Mouse (Mus musculus) neural tube, embryonic 12.5 days (tissue): ENCODE measurements around the gene Luzp1. TPM values are rescaled to one million over a fixed set of nuclear protein-coding genes. Genes with fewer than 3 reads are reported as not detected.

Experiments used
- ATAC-seq: fragments of 200-750 bp; cut with Nextera tagmentation; 2 replicates; pipeline ENCODE4 v1.8.0; 2017; ENCODE audit warnings: low read depth, mild to moderate bottlenecking, moderate TSS enrichment, moderate library complexity; ENCODE audit not compliant: low FRiP score
- H3K27ac ChIP-seq: fragments of 300-500 bp; sonication (generic); 2 replicates; pipeline ENCODE4 v1.5.1; 2016
- H3K27me3 ChIP-seq: fragments of 300-500 bp; sonication (generic); replicated peaks from 2 replicates; pipeline ENCODE4 v1.6.1; 2016; ENCODE audit warnings: mild to moderate bottlenecking
- H3K36me3 ChIP-seq: fragments of 300-500 bp; sonication (generic); 2 replicates; pipeline ENCODE4 v1.6.1; 2016; ENCODE audit warnings: mild to moderate bottlenecking
- H3K4me1 ChIP-seq: fragments of 300-500 bp; sonication (generic); 2 replicates; pipeline ENCODE4 v1.6.1; 2016
- H3K4me2 ChIP-seq: fragments of 300-500 bp; sonication (generic); replicated peaks from 2 replicates; pipeline ENCODE4 v1.6.1; 2016; ENCODE audit warnings: mild to moderate bottlenecking
- H3K4me3 ChIP-seq: fragments of 300-500 bp; sonication (generic); 2 replicates; pipeline ENCODE4 v1.5.1; 2016
- H3K9ac ChIP-seq: fragments of 300-500 bp; sonication (generic); 2 replicates; pipeline ENCODE4 v1.6.1; 2016; ENCODE audit warnings: mild to moderate bottlenecking
- H3K9me3 ChIP-seq: fragments of 300-500 bp; sonication (generic); 2 replicates; pipeline ENCODE4 v1.6.1; 2016; ENCODE audit warnings: mild to moderate bottlenecking
- WGBS: fragments of 180-500 bp; shearing (Covaris S2); methylation state at CpG from one replicate; pipeline ENCODE4 v1.1.7; 2016; 5-methylcytosine and 5-hydroxymethylcytosine counted together
- polyA plus RNA-seq: library from polyadenylated mRNA; unstranded; fragments of >200 nt; fragmentation: Nextera tagmentation; extraction: Ambion mirVana; gene quantifications from 2 replicates; pipeline ENCODE4 v1.2.1, GENCODE M21; 2016

Gene Luzp1
- polyA plus RNA-seq, 1 experiment from 2014 or later: 82.1 TPM

DNA sequence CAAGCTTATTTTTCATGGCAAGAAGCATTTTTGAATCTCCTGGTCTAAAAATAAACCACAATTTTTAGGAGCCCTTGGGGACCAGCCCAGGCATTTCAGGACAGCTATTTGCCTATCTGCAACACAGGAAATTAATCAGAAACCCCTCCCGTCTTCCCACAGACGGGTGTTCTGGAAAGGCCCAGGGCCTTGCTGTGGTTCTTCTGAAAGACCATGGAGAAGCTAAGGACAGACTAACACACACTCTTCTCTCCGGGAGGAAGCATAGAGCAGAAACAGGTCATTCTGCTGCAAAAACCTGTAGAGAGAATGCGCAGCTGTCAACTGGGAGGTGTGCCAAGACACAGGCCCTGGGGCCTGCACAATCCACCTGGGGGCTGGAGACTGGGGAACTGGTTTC, 3.3 kb upstream of the Luzp1 start:
- no peaks in the 10 kb centered on the region for H3K36me3 ChIP-seq
- H3K4me3 ChIP-seq: no peak overlapping the region
- WGBS: 66% methylated on average over 4 of the region's 4 CpGs
- H3K9ac ChIP-seq: no peak overlapping the region
- H3K9me3 ChIP-seq: no peaks in the 10 kb centered on the region
- H3K27me3 ChIP-seq: peaks cover 21% of the 10 kb centered on the region
- peaks cover 30% of the 10 kb centered on the region for H3K4me1 ChIP-seq
- no peak overlapping the region for H3K27ac ChIP-seq
- no peak overlapping the region for H3K4me2 ChIP-seq
- ATAC-seq: no peak

DNA sequence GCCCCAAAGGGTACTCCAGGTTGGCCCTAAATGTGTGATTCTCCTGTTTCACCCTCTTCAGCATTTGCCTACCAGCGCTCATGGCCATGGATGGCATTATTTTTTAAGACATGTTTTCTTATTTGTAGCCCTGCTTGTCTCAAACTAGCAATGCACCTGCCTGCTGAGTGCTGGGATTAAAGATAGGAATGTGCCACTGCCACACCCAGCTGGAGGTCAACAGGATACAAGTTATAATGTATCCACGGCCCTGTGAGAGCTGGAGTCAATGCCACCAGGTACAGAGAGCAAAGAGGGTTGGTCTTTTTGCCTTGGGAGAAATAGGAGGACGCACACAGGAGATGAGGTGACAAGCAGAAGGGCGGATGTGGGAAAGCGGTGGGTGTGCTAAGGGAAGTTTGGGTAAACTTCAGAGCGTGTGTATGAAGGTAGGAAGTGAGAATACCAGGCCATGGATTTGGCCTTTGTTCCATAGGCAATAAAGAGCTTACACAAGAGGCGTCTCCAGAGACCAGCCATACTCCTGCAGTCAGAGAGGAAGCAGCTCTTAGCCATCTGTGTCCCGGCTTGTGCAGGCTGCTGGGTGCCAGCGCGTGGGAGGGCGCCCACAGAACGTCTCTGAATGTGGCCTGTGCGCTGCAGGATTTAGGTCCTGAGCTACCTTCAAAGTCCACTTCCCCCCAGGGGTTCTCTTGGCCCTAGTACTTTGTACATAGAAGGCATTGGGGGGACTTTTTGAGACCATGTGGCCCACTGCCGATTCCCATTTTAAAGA, 821 bp upstream of the Luzp1 start:
- no peak overlapping the region for H3K4me3 ChIP-seq
- no peak overlapping the region for H3K9ac ChIP-seq
- 71% methylated on average over 14 of the region's 14 CpGs for WGBS
- H3K27me3 ChIP-seq: peaks cover 8% of the 10 kb centered on the region; the same call in 1 of the 2 replicates
- ATAC-seq: 0 out of 2 replicates have a peak, but pooled peaks have one; percentile 3
- no peaks in the 10 kb centered on the region for H3K9me3 ChIP-seq
- peaks cover 27% of the 10 kb centered on the region for H3K4me1 ChIP-seq
- H3K36me3 ChIP-seq: no peaks in the 10 kb centered on the region
- no peak overlapping the region for H3K27ac ChIP-seq
- peak overlapping the region; percentile 74; the same call in 1 of the 2 replicates for H3K4me2 ChIP-seq

DNA sequence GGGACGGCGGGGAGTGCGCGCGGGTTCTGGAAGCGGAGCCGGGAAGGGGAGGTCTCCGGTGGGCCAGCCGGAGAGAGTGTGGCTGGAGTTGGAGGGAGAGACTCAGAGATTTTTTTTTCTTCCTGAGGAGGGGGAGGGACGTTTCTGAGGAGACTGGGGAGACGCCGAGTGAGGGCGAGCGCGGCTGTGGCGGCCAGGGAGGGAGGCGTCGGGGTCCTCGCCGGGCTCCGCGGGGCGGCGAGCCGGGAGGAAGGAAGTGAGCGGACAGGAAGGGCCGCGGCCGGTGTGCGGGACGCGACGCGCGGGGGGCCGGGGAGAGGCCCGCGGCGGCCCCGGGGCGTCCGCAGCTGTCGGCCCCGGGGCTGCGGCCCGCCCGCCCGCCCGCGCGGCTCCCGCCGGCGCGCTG, 383 bp downstream of the Luzp1 start:
- no peaks in the 10 kb centered on the region for H3K27me3 ChIP-seq
- ATAC-seq: peak; percentile 80
- under 1% methylated on average over 45 of the region's 55 CpGs for WGBS
- no peaks in the 10 kb centered on the region for H3K9me3 ChIP-seq
- H3K4me2 ChIP-seq: peak overlapping the region; percentile 74
- H3K4me3 ChIP-seq: peak overlapping the region; percentile 93
- H3K9ac ChIP-seq: peak overlapping the region; percentile 90
- no peaks in the 10 kb centered on the region for H3K36me3 ChIP-seq
- H3K4me1 ChIP-seq: peaks cover 26% of the 10 kb centered on the region
- peak overlapping the region; percentile 94 for H3K27ac ChIP-seq

DNA sequence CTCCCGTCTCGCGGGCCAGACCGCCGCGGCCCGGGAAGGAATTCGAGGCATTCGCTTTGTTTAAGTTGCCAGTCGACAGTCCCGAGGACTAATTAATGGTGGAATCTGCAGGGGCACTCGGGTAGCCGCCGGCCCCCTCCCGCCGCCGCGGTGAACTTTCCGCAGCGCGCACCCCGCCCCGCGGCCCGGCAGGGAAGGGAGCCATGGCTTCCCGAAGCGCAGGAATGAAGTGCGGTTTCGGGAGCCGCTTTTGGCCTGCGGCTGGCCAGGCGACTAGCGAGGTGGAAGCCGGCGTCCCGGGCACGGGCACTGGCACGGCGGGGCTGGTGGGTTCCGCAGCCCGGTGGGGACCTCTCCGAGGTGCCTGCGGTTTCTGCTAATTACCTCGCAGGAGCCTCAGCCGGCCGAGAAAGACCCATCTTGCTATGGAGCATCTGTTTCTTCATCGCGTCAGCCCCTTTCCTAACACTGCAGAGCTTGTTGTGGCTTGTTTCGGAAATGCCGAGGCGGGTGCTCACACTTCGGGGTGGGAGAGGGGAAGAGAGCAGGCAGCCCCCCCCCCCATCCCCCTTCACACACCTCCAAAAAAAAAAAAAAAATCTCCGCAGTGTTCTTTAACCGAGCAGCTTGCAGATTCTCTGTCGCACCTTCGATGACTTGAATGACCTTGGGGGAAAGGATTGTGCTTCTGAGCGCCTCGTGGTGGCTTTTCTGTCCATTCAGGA, 948 bp downstream of the Luzp1 start:
- H3K9ac ChIP-seq: peak overlapping the region; percentile 90
- peak overlapping the region; percentile 93 for H3K4me3 ChIP-seq
- under 1% methylated on average over 58 of the region's 58 CpGs for WGBS
- no peaks in the 10 kb centered on the region for H3K27me3 ChIP-seq
- H3K4me2 ChIP-seq: peak overlapping the region; percentile 74
- ATAC-seq: peak; percentile 67
- no peaks in the 10 kb centered on the region for H3K9me3 ChIP-seq
- H3K4me1 ChIP-seq: peaks cover 26% of the 10 kb centered on the region
- H3K36me3 ChIP-seq: no peaks in the 10 kb centered on the region
- H3K27ac ChIP-seq: peak overlapping the region; percentile 94

DNA sequence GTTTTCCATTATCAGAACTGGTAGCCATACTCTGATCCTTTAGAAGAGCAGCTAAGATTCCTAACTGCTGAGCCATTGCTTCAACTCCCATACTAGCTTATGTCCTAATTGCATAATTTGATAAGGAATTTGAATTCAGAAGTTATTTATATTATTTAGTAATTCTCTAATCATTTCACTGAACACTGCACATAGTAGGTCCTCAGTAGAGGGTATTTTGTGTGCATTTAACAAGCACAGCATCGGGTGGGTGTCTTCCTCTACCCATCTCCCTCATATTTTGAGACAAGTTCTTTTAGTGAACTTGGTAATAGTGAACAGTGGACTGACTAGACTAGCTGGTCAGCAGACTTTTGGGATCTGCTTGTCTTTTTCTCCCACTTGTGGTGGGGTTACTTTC, 7.1 kb downstream of the Luzp1 start:
- Histone ChIP-seq H3K27ac (no peak overlapping the region), H3K4me3 (no peak overlapping the region), H3K9me3 (no peaks in the 10 kb centered on the region), H3K4me2 (no peak overlapping the region), H3K27me3 (no peaks in the 10 kb centered on the region), H3K4me1 (peaks cover 10% of the 10 kb centered on the region; the same call in 1 of the 2 replicates), H3K36me3 (no peaks in the 10 kb centered on the region), H3K9ac (no peak overlapping the region)
- 98% methylated on average over 1 of the region's 1 CpGs for WGBS
- ATAC-seq: no peak

DNA sequence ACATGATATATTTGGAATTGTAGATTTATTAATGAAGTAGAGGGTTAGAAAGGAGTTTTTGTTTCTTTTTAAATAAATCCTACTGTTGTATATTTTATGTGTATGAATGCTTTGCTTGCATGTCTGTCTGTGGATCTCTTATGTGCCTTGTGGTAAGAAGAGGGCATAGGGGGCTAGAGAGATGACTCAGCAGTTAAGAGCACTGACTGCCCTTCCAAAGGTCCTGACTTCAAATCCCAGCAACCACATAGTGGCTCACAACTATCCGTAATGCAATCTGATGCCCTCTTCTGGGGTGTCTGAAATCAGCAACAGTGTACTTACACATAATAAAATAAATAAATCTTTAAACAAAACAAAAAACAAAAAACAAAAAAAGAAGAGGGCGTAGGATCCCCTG, 17.0 kb downstream of the Luzp1 start:
- Histone ChIP-seq H3K27ac (no peak overlapping the region), H3K36me3 (no peaks in the 10 kb centered on the region), H3K9me3 (no peaks in the 10 kb centered on the region), H3K4me2 (no peak overlapping the region), H3K9ac (no peak overlapping the region), H3K4me1 (no peaks in the 10 kb centered on the region), H3K4me3 (no peak overlapping the region), H3K27me3 (no peaks in the 10 kb centered on the region)
- WGBS: 83% methylated on average over 2 of the region's 2 CpGs
- no peak for ATAC-seq

DNA sequence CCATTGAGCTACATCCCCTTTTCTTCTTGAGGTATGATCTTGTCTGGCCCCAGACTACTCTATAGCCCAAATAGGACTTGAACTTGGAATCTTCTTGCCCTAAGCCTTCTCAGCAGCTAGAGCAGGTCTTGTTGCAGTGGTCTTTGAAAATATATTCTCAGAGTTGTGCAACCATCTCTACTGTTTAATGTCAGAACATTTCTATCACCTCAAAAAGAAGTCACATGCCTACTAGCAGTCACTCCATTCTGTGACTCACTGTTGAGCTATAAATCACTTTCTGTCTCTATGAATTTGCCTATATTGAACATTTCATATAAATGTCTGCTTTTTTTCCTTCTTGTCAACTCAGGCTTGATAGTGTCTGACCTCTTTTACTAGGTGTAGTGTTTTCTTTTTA, 26.4 kb downstream of the Luzp1 start:
- H3K4me1 ChIP-seq: no peaks in the 10 kb centered on the region
- no peak overlapping the region for H3K27ac ChIP-seq
- H3K9ac ChIP-seq: no peak overlapping the region
- H3K9me3 ChIP-seq: no peaks in the 10 kb centered on the region
- H3K4me3 ChIP-seq: no peak overlapping the region
- H3K36me3 ChIP-seq: no peaks in the 10 kb centered on the region
- H3K27me3 ChIP-seq: no peaks in the 10 kb centered on the region
- ATAC-seq: no peak
- no peak overlapping the region for H3K4me2 ChIP-seq

DNA sequence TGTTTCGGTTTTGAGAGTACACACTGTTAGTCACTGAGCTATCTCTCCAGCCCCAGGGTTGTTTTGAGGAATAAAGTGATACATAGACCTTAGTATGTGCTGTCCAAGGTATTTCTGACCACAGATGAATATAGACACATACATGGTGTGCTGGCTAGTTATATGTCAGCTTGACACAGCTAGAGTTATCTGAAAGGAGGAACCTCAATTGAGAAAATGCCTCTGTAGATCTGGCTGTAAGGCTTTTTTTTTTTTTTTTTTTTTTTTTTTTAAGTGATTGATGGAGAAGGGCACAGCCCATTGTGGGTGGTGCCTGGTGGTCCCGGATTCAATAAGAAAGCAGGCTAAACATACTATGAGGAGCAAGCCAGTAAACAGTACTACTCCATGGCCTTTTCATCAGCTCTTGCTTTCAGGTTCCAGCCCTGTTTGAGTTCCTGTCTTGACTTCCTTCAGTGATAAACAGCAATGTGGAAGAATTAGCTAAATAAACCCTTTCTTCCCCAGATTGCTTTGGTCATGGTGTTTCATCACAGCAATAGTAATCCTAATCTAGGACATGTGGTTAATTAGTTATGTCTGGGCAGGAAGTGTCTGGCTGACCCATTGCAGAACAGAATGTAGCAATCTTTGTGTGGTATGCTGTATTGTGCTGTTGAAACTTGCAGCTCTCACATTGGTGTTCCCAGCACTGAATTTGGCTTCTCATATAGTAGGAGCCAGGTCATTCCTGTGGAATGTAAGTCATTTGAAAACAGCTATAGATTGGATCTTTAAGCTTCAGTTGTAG, 36.1 kb downstream of the Luzp1 start:
- Histone ChIP-seq H3K36me3 (no peaks in the 10 kb centered on the region), H3K9ac (no peak overlapping the region), H3K4me3 (no peak overlapping the region), H3K27me3 (no peaks in the 10 kb centered on the region), H3K4me2 (no peak overlapping the region), H3K4me1 (no peaks in the 10 kb centered on the region), H3K9me3 (no peaks in the 10 kb centered on the region), H3K27ac (no peak overlapping the region)
- no peak for ATAC-seq
- 63% methylated on average over 2 of the region's 2 CpGs for WGBS

DNA sequence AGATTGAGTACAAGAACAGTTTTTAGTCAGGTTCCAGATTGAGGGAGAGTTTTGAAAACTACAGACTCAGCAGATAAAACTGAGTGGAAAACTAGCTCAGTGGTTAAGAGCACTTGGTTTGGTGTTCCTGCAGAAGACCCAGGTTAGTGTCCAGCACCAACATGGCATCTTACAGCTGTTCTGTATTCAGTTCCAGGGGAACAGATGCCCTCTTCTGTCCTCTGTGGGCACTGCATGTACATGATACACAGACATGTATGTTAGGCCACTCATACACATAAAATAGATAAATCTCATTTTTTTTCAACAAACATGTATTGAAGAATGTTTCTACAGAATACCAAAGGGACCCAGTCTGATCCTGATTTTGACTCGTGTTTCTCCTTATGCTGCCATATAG, 40.3 kb downstream of the Luzp1 start:
- H3K9me3 ChIP-seq: no peaks in the 10 kb centered on the region
- H3K27ac ChIP-seq: no peak overlapping the region
- H3K4me1 ChIP-seq: peaks cover 3% of the 10 kb centered on the region; the same call in 1 of the 2 replicates
- no peak overlapping the region for H3K4me3 ChIP-seq
- no peak for ATAC-seq
- H3K4me2 ChIP-seq: no peak overlapping the region
- no peak overlapping the region for H3K9ac ChIP-seq
- H3K27me3 ChIP-seq: no peaks in the 10 kb centered on the region
- H3K36me3 ChIP-seq: no peaks in the 10 kb centered on the region
- 77% methylated on average over 1 of the region's 1 CpGs for WGBS

DNA sequence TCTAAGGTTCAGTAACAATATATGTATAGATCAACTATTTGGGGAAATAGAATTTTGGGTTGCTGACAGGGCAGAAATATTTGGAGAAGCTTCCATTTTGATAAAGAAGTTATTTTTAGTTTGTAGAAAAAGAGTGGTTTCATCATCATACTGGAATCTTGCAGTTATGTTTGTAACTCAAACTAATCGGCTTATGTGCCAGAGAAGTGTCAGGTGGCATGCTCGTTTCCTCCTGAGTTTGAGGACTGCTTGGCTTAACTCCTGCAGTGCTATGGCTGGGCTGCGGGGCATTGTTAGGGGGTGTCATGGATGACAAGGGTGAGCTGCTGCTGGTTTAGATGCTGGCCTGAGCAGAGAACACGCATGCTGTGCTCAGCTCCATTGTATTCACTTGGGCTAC, 42.1 kb downstream of the Luzp1 start:
- H3K36me3 ChIP-seq: no peaks in the 10 kb centered on the region
- H3K27ac ChIP-seq: no peak overlapping the region
- H3K4me3 ChIP-seq: no peak overlapping the region
- no peaks in the 10 kb centered on the region for H3K9me3 ChIP-seq
- no peaks in the 10 kb centered on the region for H3K27me3 ChIP-seq
- no peak overlapping the region for H3K4me2 ChIP-seq
- 69% methylated on average over 4 of the region's 4 CpGs for WGBS
- peaks cover 3% of the 10 kb centered on the region; the same call in 1 of the 2 replicates for H3K4me1 ChIP-seq
- ATAC-seq: no peak
- no peak overlapping the region for H3K9ac ChIP-seq

DNA sequence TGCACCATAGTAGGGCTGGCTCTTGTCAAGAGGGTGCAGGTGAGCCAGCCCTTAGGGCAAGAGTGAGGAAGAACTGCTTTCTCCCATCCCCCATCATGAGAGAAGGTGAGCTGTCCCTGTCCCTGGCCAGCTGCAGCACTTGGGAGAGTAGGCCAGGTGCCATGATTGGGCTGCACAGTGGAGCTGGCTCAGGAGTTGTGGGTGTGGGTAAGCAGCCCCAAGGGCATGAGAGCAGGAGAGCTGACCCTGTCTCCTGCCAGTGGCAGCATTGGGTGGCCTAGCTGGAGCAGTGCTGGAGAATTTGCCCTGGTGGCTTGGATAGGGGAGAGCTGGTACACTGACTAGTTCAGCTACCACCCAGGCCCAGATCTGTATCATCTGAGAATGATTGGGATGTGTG, 43.3 kb downstream of the Luzp1 start:
- no peak for ATAC-seq
- Histone ChIP-seq H3K4me2 (no peak overlapping the region), H3K4me3 (no peak overlapping the region), H3K36me3 (no peaks in the 10 kb centered on the region), H3K9ac (no peak overlapping the region), H3K4me1 (peaks cover 3% of the 10 kb centered on the region; the same call in 1 of the 2 replicates), H3K9me3 (no peaks in the 10 kb centered on the region), H3K27ac (no peak overlapping the region), H3K27me3 (no peaks in the 10 kb centered on the region)

DNA sequence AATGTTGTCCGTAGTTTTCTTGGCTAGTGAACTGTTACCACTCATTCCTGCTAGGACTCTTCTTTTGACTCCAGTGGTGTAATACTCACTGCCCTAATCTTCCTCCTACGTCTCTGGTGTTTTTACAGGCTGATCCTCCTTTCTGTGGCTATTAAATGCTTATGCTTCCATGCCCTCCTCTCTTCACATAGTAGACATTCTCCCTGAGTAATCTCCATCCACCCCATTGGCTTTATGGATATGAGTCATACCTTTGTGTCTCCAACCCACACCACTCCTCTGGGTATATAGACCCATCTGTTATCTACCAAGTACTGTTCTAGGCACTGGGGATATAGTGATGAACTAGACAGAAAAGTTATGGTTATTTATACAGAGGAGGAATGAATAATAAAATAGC, 48.6 kb downstream of the Luzp1 start:
- ATAC-seq: no peak
- H3K36me3 ChIP-seq: 0 out of 2 replicates have a peak, but pooled peaks cover 3% of the 10 kb centered on the region
- WGBS: 91% methylated on average over 2 of the region's 2 CpGs
- no peak overlapping the region for H3K4me2 ChIP-seq
- no peaks in the 10 kb centered on the region for H3K27me3 ChIP-seq
- no peak overlapping the region for H3K9ac ChIP-seq
- H3K9me3 ChIP-seq: no peaks in the 10 kb centered on the region
- no peak overlapping the region for H3K27ac ChIP-seq
- no peak overlapping the region for H3K4me3 ChIP-seq
- H3K4me1 ChIP-seq: no peaks in the 10 kb centered on the region
